Mouse (Mus musculus): Measurements from ENCODE around the gene Mgea5. TPM values are rescaled to one million over a fixed set of nuclear protein-coding genes. Genes with fewer than 3 reads are reported as not detected.

Mgea5 gene
- total RNA-seq, 2 experiments from 2014 or later, result 143 to 168 TPM

- intact Hi-C loops (cut with DNase I), result no loop called here
- no peak for DNase-seq (ENCODE audit: low spot score in 2 of 2)
Measured at GRCm38 (mm10) chr19:45803408-45803807, 19.8 kb upstream of the Mgea5 start.

GRCm38 (mm10) chr19:45802702-45803101 lies 19.1 kb upstream of the Mgea5 start:
- DNase-seq (ENCODE audit: low spot score in 2 of 2), result no peak
- intact Hi-C loops (cut with DNase I), result no loop called here

- DNase-seq (ENCODE audit: low spot score in 2 of 2), result no peak
- intact Hi-C loops (cut with DNase I), result no loop called here
Measured at GRCm38 (mm10) chr19:45796879-45797278, 13.2 kb upstream of the Mgea5 start.

GRCm38 (mm10) chr19:45796061-45796556 lies 12.5 kb upstream of the Mgea5 start:
- DNase-seq (ENCODE audit: low spot score in 2 of 2), result no peak
- intact Hi-C loops (cut with DNase I), result no loop called here

- intact Hi-C loops (cut with DNase I), result no loop called here
- no peak for DNase-seq (ENCODE audit: low spot score in 2 of 2)
Measured at GRCm38 (mm10) chr19:45795406-45795944, 11.8 kb upstream of the Mgea5 start.

- DNase-seq (ENCODE audit: low spot score in 2 of 2), result no peak
- intact Hi-C loops (cut with DNase I), result no loop called here
Measured at GRCm38 (mm10) chr19:45794718-45795117, 11.1 kb upstream of the Mgea5 start.

- DNase-seq (ENCODE audit: low spot score in 2 of 2), result no peak
- intact Hi-C loops (cut with DNase I), result no loop called here
Measured at GRCm38 (mm10) chr19:45792404-45792803, 8.8 kb upstream of the Mgea5 start.

GRCm38 (mm10) chr19:45789888-45790874 lies 6.5 kb upstream of the Mgea5 start:
- intact Hi-C loops (cut with DNase I), result no loop called here

GRCm38 (mm10) chr19:45789365-45789764 lies 5.7 kb upstream of the Mgea5 start:
- DNase-seq (ENCODE audit: low spot score in 2 of 2), result no peak
- intact Hi-C loops (cut with DNase I), result no loop called here

More at GRCm38 (mm10) chr19:45789888-45790874, 6.5 kb upstream of the Mgea5 start:
- no peak for DNase-seq (ENCODE audit: low spot score in 2 of 2)

GRCm38 (mm10) chr19:45788337-45788736 lies 4.7 kb upstream of the Mgea5 start:
- no peak for DNase-seq (ENCODE audit: low spot score in 2 of 2)
- intact Hi-C loops (cut with DNase I), result no loop called here

GRCm38 (mm10) chr19:45787450-45787849 lies 3.8 kb upstream of the Mgea5 start:
- intact Hi-C loops (cut with DNase I), result no loop called here
- no peak for DNase-seq (ENCODE audit: low spot score in 2 of 2)

- intact Hi-C loops (cut with DNase I), result no loop called here
- no peak for DNase-seq (ENCODE audit: low spot score in 2 of 2)
Measured at GRCm38 (mm10) chr19:45785470-45785869, 1.8 kb upstream of the Mgea5 start.

GRCm38 (mm10) chr19:45783933-45784576 lies 418 bp upstream of the Mgea5 start:
- intact Hi-C loops (cut with DNase I), result no loop called here
- no peak for DNase-seq (ENCODE audit: low spot score in 2 of 2)

GRCm38 (mm10) chr19:45782315-45783001 lies 1.2 kb downstream of the Mgea5 start:
- peak; percentile 58 to 59 for DNase-seq (ENCODE audit: low spot score in 2 of 2)
- intact Hi-C loops (cut with DNase I), result no loop called here

- DNase-seq (ENCODE audit: low spot score in 2 of 2), result no peak
- intact Hi-C loops (cut with DNase I), result no loop called here
Measured at GRCm38 (mm10) chr19:45781676-45782075, 2.0 kb downstream of the Mgea5 start.

GRCm38 (mm10) chr19:45780350-45780915 lies 3.2 kb downstream of the Mgea5 start:
- DNase-seq (ENCODE audit: low spot score in 2 of 2), result no peak
- intact Hi-C loops (cut with DNase I), result no loop called here

GRCm38 (mm10) chr19:45775486-45775885 lies 8.2 kb downstream of the Mgea5 start:
- DNase-seq (ENCODE audit: low spot score in 2 of 2), result peak; percentile 23 to 27
- intact Hi-C loops (cut with DNase I), result no loop called here

GRCm38 (mm10) chr19:45771501-45771900 lies 12.1 kb downstream of the Mgea5 start:
- DNase-seq (ENCODE audit: low spot score in 2 of 2), result no peak
- intact Hi-C loops (cut with DNase I), result no loop called here

- intact Hi-C loops (cut with DNase I), result no loop called here
- DNase-seq (ENCODE audit: low spot score in 2 of 2), result no peak
Measured at GRCm38 (mm10) chr19:45760810-45761209, 22.8 kb downstream of the Mgea5 start.
